ENCODE assay signal across 14 mouse cellular contexts in genomic region chr2:130469366-130469765, GRCm38 (mm10). TPM values are rescaled to one million over a fixed set of nuclear protein-coding genes. Genes with fewer than 3 reads are reported as not detected.
DNase-seq lines count a peak whose midpoint lies in the region; ATAC-seq and TF ChIP-seq lines count a peak whose summit lies in the region.
"Had no signal": no experiment of that assay in that cellular context is flagged by ENCODE, and none has a peak within 500 bp of the region (broad histone marks: within the 10 kb centered on the region; RNA-seq: fewer than 3 reads in every experiment).

No protein-coding gene starts in this region.

- no peaks in the 10 kb centered on the region for H3K9me3 ChIP-seq in heart, postnatal 0 days (replicated peaks; ENCODE audit: control insufficient read depth, low read length)
- H3K9me3 ChIP-seq in neural tube, embryonic 11.5 days (ENCODE audit: control insufficient read depth, low read length), result no peaks in the 10 kb centered on the region
- no peaks in the 10 kb centered on the region for H3K9me3 ChIP-seq in midbrain, embryonic 11.5 days (ENCODE audit: control insufficient read depth, low read length)
- H3K9me3 ChIP-seq: liver, embryonic 13.5 days; neural tube, embryonic 12.5 days had no signal

- ATAC-seq in heart, postnatal 0 days (ENCODE audit: insufficient read depth, low read depth), result no peak
- ATAC-seq in neural tube, embryonic 11.5 days (ENCODE audit: insufficient read depth, low FRiP score, low TSS enrichment), result peak; percentile 4; the same call in 1 of the 2 replicates
- no peak for ATAC-seq in midbrain, embryonic 11.5 days (ENCODE audit: low FRiP score)

- WGBS in heart, postnatal 0 days, result 72% methylated on average over 4 of the region's 4 CpGs
- 47% methylated on average over 4 of the region's 4 CpGs for WGBS in heart, adult 2 months
- 40% methylated on average over 4 of the region's 4 CpGs for WGBS in neural tube, embryonic 11.5 days
- WGBS in midbrain, embryonic 11.5 days, result 19% methylated on average over 4 of the region's 4 CpGs

- no peaks in the 10 kb centered on the region for H3K36me3 ChIP-seq in heart, postnatal 0 days (replicated peaks; ENCODE audit: control insufficient read depth, insufficient read depth, low read length)
- H3K36me3 ChIP-seq in heart, adult 2 months (ENCODE audit: control insufficient read depth, insufficient read depth, low read length), result peaks cover 4% of the 10 kb centered on the region; the same call in 1 of the 2 replicates
- H3K36me3 ChIP-seq in neural tube, embryonic 11.5 days (ENCODE audit: control insufficient read depth, insufficient read depth, low read length), result no peaks in the 10 kb centered on the region
- H3K36me3 ChIP-seq in midbrain, embryonic 11.5 days (ENCODE audit: control insufficient read depth, insufficient read depth, low read length), result no peaks in the 10 kb centered on the region
- H3K36me3 ChIP-seq: liver, embryonic 13.5 days; neural tube, embryonic 12.5 days had no signal

- intact Hi-C loops in heart, adult 2 months (cut with DNase I), result no loop called here

- H3K79me2 ChIP-seq in heart, adult 2 months (replicated peaks; ENCODE audit: control insufficient read depth, insufficient read depth, low read length), result peaks cover 5% of the 10 kb centered on the region

- peaks cover 23% of the 10 kb centered on the region for H3K4me1 ChIP-seq in heart, postnatal 0 days (ENCODE audit: control insufficient read depth, insufficient read depth)
- peaks cover 7% of the 10 kb centered on the region for H3K4me1 ChIP-seq in heart, adult 2 months (ENCODE audit: control insufficient read depth, insufficient read depth, low read length)
- H3K4me1 ChIP-seq in neural tube, embryonic 11.5 days (ENCODE audit: control insufficient read depth, insufficient read depth, low read length), result peaks cover 7% of the 10 kb centered on the region
- H3K4me1 ChIP-seq in midbrain, embryonic 11.5 days (ENCODE audit: control insufficient read depth, insufficient read depth, low read length), result peaks cover 16% of the 10 kb centered on the region

- no peak for TF ChIP-seq CTCF in heart, postnatal 0 days (IDR thresholded peaks at IDR 0.05; ENCODE audit: low read depth)
- no peak for TF ChIP-seq CTCF in heart, adult 2 months (IDR thresholded peaks at IDR 0.05)

- no peak for TF ChIP-seq POLR2A in heart, adult 2 months (IDR thresholded peaks at IDR 0.05; ENCODE audit: insufficient read depth, low read depth, low read length)

- H3K27me3 ChIP-seq in heart, postnatal 0 days (ENCODE audit: control insufficient read depth, insufficient read depth, low read length), result no peaks in the 10 kb centered on the region
- no peaks in the 10 kb centered on the region for H3K27me3 ChIP-seq in heart, adult 2 months (ENCODE audit: control insufficient read depth, insufficient read depth, low read length)
- H3K27me3 ChIP-seq in neural tube, embryonic 11.5 days (ENCODE audit: control insufficient read depth, insufficient read depth, low read length), result no peaks in the 10 kb centered on the region
- no peaks in the 10 kb centered on the region for H3K27me3 ChIP-seq in midbrain, embryonic 11.5 days (ENCODE audit: control insufficient read depth, insufficient read depth, low read length)
- H3K27me3 ChIP-seq: liver, embryonic 13.5 days; neural tube, embryonic 12.5 days had no signal

- no peak overlapping the region for H3K27ac ChIP-seq in heart, postnatal 0 days (ENCODE audit: low read depth)
- H3K27ac ChIP-seq in heart, adult 2 months, result no peak overlapping the region
- no peak overlapping the region for H3K27ac ChIP-seq in neural tube, embryonic 11.5 days (ENCODE audit: low read depth, low read length)
- no peak overlapping the region for H3K27ac ChIP-seq in midbrain, embryonic 11.5 days (ENCODE audit: low read depth, low read length)
- H3K27ac ChIP-seq: neural tube, embryonic 12.5 days had no signal

- peak; percentile 4 for DNase-seq in heart, postnatal 0 days (ENCODE audit: low spot score)
- DNase-seq in heart, adult 2 months, result no peak
- DNase-seq in neural tube, embryonic 11.5 days (ENCODE audit: low spot score), result no peak
- DNase-seq in neural tube, embryonic 10.5 days (ENCODE audit: extremely low spot score, low spot score), result no peak
- peak; percentile 87 for DNase-seq in midbrain, embryonic 11.5 days (ENCODE audit: low spot score, missing footprints)
- no peak for DNase-seq in kidney, adult 8-10 months
- DNase-seq in right cerebral cortex, adult 2 months (ENCODE audit: low spot score in 2 of 2), result no peak
- no peak for DNase-seq in frontal cortex, postnatal 10 days (ENCODE audit: low spot score in 2 of 2)
- DNase-seq: cerebellum, adult 9-11 months; kidney, postnatal 10 days; lung, postnatal 36 days had no signal

- H3K9ac ChIP-seq in heart, postnatal 0 days (replicated peaks; ENCODE audit: low read depth, low read length), result no peak overlapping the region
- no peak overlapping the region for H3K9ac ChIP-seq in heart, adult 2 months (ENCODE audit: low read depth, low read length)
- H3K9ac ChIP-seq in neural tube, embryonic 11.5 days (ENCODE audit: low read length), result no peak overlapping the region
- no peak overlapping the region for H3K9ac ChIP-seq in midbrain, embryonic 11.5 days (ENCODE audit: low read length)
- H3K9ac ChIP-seq: neural tube, embryonic 12.5 days had no signal

- H3K4me2 ChIP-seq in heart, postnatal 0 days (ENCODE audit: low read depth, low read length), result no peak overlapping the region
- no peak overlapping the region for H3K4me2 ChIP-seq in neural tube, embryonic 11.5 days (ENCODE audit: low read depth)
- no peak overlapping the region for H3K4me2 ChIP-seq in midbrain, embryonic 11.5 days
- H3K4me2 ChIP-seq: heart, embryonic 11.5 days; neural tube, embryonic 12.5 days had no signal

- TF ChIP-seq EP300 in heart, postnatal 0 days (IDR thresholded peaks at IDR 0.05; ENCODE audit: low read depth), result no peak
- no peak for TF ChIP-seq EP300 in heart, adult 2 months (IDR thresholded peaks at IDR 0.05; ENCODE audit: insufficient read depth, low read depth, low read length)

- no peak overlapping the region for H3K4me3 ChIP-seq in heart, postnatal 0 days (ENCODE audit: low read depth, low read length)
- no peak overlapping the region for H3K4me3 ChIP-seq in heart, adult 2 months
- H3K4me3 ChIP-seq in neural tube, embryonic 11.5 days (ENCODE audit: low read depth, low read length), result no peak overlapping the region
- H3K4me3 ChIP-seq in midbrain, embryonic 11.5 days (ENCODE audit: low read depth, low read length), result no peak overlapping the region
- H3K4me3 ChIP-seq: liver, embryonic 13.5 days; neural tube, embryonic 12.5 days had no signal

RNA-seq across cellular contexts. Expression of gene Ptpra, which starts 19.3 kb away (rescaled TPM):
- 21.7 and 39.5 TPM in 2 replicates for total RNA-seq in heart, postnatal 0 days (2014; rRNA removed; ENCODE audit: low replicate concordance)
- polyA plus RNA-seq in heart, postnatal 0 days (2015; fragmentation: Nextera tagmentation; extraction: Ambion mirVana), result 44.2 and 44.5 TPM in 2 replicates
- 10 to 100 TPM; 44.0 to 46.0 TPM for total RNA-seq in heart, adult 2 months (2021)
- 27.8 and 37.0 TPM in 2 replicates for polyA plus RNA-seq in heart, adult 2 months (2012; rRNA removed)
- 103 and 105 TPM in 2 replicates for polyA plus RNA-seq in neural tube, embryonic 11.5 days (2014; fragmentation: Nextera tagmentation; extraction: Ambion mirVana)
- polyA plus RNA-seq in midbrain, embryonic 11.5 days (2014; fragmentation: Nextera tagmentation; extraction: Ambion mirVana), result 109 and 111 TPM in 2 replicates

RNA-seq across cellular contexts. Expression of gene Pced1a, which starts 44.9 kb away (rescaled TPM):
- 6.4 and 11.5 TPM in 2 replicates for total RNA-seq in heart, postnatal 0 days (2014; rRNA removed; ENCODE audit: low replicate concordance)
- 2.7 and 3.4 TPM in 2 replicates for polyA plus RNA-seq in heart, postnatal 0 days (2015; fragmentation: Nextera tagmentation; extraction: Ambion mirVana)
- 1 to 10 TPM; 5.5 TPM for total RNA-seq in heart, adult 2 months (2021)
- polyA plus RNA-seq in heart, adult 2 months (2012; rRNA removed), result 12.7 and 14.5 TPM in 2 replicates
- polyA plus RNA-seq in neural tube, embryonic 11.5 days (2014; fragmentation: Nextera tagmentation; extraction: Ambion mirVana), result 7.7 and 9.0 TPM in 2 replicates
- polyA plus RNA-seq in midbrain, embryonic 11.5 days (2014; fragmentation: Nextera tagmentation; extraction: Ambion mirVana), result 7.5 and 8.0 TPM in 2 replicates

RNA-seq across cellular contexts. Expression of gene Vps16, which starts 45.2 kb away (rescaled TPM):
- 37.9 and 46.0 TPM in 2 replicates for total RNA-seq in heart, postnatal 0 days (2014; rRNA removed; ENCODE audit: low replicate concordance)
- 29.4 and 30.2 TPM in 2 replicates for polyA plus RNA-seq in heart, postnatal 0 days (2015; fragmentation: Nextera tagmentation; extraction: Ambion mirVana)
- 10 to 100 TPM; 26.3 to 26.9 TPM for total RNA-seq in heart, adult 2 months (2021)
- polyA plus RNA-seq in heart, adult 2 months (2012; rRNA removed), result 32.9 and 46.7 TPM in 2 replicates
- polyA plus RNA-seq in neural tube, embryonic 11.5 days (2014; fragmentation: Nextera tagmentation; extraction: Ambion mirVana), result 77.7 and 85.7 TPM in 2 replicates
- 83.7 and 91.7 TPM in 2 replicates for polyA plus RNA-seq in midbrain, embryonic 11.5 days (2014; fragmentation: Nextera tagmentation; extraction: Ambion mirVana)

Comparison
In these comparisons a context has a peak if more than half of its experiments do, and no peak if none do; other contexts are left out.
1. DNase-seq: peak in heart, postnatal 0 days (single experiment) and midbrain, embryonic 11.5 days (single experiment); none in heart, adult 2 months (0 of 2), neural tube, embryonic 11.5 days (single experiment), neural tube, embryonic 10.5 days (single experiment), kidney, adult 8-10 months (0 of 2), right cerebral cortex, adult 2 months (0 of 2) and frontal cortex, postnatal 10 days (0 of 2).